Mouse (Mus musculus): Measurements from ENCODE around the gene Olfr700. TPM values are rescaled to one million over a fixed set of nuclear protein-coding genes. Genes with fewer than 3 reads are reported as not detected.
"Not testable (repeated sequence)": the region's sequence is repeated elsewhere in the genome, so short reads cannot be mapped to it uniquely, and the experiment has no call there.

Gene Olfr700
- total RNA-seq (2021): not detected

GRCm38 (mm10) chr7:106808734-106809133 is at the start of gene Olfr700:
Gene Olfr700 (minus strand): TSS chr7:106808834.
- intact Hi-C loops (cut with DNase I): no loop called here
- DNase-seq: no peak

DNA sequence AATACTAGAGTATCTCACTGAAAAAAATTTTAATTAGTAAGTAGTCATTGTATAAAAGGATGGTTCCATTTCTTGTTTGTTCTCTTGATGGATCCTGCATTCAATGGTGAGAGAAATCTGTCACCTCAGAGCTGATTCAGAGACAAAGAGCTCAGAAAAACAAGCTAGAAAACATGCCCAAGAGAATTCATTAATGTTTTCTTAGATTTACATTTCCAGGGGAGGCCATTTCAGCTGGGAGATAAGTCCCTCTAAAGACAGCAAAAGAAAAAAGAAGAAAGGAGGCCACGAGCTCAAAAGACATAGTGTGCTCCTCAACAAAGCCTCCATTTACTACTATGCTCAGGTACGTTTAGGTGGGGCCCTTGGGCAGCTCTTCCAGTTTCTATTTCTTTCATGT is 34.4 kb upstream of the Olfr700 start, which contains the start of gene Olfr703:
TSS of gene Olfr703 (plus strand) at position 301 of the 400 bp plus-strand sequence.
- intact Hi-C loops (cut with DNase I): no loop called here
- DNase-seq: no peak

DNA sequence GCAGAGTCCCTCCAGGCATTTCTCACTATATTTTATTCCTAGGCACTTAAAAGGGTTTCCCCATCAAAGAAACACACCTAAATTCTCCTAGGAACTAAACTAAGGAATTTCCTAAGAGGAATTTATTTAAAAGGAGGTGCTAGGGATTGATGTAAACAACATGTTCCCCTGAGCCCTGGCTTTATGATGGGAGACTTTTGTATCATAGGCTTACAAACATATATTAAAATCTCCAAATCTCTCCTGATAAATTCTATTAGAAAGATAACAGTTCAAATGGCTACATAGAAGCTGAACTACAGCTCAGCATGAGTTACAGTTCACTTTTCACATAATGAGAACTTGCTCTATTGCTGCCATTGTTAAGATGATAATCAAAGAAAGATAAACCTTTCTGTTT is 25.2 kb upstream of the Olfr700 start, which contains the start of gene Olfr702:
TSS of gene Olfr702 (minus strand) at position 101 of the 400 bp plus-strand sequence.
- no peak for DNase-seq
- intact Hi-C loops (cut with DNase I): no loop called here

DNA sequence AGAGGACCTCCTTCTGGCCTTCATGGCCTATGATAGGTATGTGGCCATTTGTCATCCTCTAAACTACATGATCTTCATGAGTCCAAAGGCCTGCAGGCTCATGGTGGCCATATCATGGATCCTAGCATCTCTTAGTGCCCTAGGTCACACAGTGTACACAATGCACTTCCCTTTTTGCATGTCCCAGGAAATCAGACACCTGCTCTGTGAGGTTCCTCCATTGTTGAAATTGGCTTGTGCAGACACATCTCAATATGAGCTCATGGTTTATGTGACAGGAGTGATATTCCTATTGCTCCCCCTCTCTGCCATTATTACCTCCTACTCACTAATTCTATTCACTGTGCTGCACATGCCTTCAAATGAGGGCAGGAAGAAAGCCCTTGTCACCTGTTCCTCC is 9.8 kb upstream of the Olfr700 start:
- intact Hi-C loops (cut with DNase I): no loop called here
- no peak for DNase-seq

DNA sequence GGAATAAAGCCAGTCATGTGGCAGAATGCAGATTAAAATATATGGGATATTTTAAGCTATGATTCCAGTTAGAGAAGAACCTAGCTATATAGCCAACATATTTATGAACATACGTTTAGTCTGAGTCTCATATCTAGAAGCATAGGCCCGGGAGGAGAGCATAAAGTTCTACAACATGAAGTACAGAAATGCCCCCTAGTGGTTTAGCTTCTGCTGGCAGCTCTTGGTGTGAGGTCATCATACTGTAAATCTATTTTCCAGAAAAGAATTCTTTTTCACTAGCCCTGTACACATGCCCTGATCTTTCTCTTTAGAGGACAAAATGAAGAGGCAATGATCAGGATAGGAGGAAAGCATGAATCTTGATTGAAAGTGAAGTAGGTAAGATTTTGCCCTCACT is 7.1 kb upstream of the Olfr700 start:
- intact Hi-C loops (cut with DNase I): no loop called here
- no peak for DNase-seq

- intact Hi-C loops (cut with DNase I): no loop called here
- DNase-seq: no peak
These were observed 5.2 kb upstream of the Olfr700 start, which contains the start of gene Olfr701 for GRCm38 (mm10) chr7:106813829-106814228. Gene Olfr701 (plus strand): TSS chr7:106814129.

- no peak for DNase-seq
- intact Hi-C loops (cut with DNase I): no loop called here
These were observed 15.5 kb downstream of the Olfr700 start, which contains the start of gene Olfr699 for GRCm38 (mm10) chr7:106793098-106793497. Gene Olfr699 (minus strand): TSS chr7:106793198.

DNA sequence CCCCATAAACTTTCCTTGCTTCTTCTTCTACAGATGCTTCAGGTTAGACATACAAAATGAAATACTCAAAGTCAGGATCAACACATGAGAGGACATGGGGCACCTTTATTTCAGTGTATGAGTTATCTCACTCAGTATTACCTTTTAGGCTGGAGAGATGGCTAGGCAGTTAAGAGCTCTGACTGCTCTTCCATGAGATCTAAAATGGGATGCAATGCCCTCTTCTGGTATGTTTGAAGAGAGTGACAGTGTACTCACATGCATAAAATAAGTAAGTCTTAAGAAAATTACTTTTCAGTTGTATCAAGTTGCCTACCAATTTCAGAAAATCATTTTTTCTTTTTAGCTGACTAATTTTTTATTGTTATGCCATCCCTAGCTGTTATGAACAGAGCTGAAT is 20.3 kb downstream of the Olfr700 start:
- intact Hi-C loops (cut with DNase I): no loop called here
- no peak for DNase-seq

DNA sequence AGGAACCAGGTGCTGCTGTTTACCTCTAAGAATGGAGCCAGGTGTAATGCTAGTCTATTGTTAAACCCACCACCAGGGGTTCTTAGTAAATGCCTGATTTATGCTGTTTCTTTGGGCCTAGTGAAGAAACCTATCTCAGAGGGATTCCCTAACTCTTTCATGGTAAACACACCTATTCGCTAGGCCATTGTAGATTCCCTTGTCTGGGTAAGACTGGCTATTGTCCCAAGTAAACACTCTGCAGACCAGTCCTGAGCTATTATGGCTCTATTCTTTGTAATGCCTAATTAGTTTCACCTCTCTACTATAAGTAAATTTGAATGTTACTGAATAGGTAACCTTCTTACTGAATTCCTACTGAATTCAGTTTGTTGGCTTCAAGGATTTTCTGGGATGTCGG is 47.6 kb downstream of the Olfr700 start:
- DNase-seq; intact Hi-C loops (cut with DNase I): not testable (repeated sequence)

- DNase-seq: no peak
- intact Hi-C loops (cut with DNase I): no loop called here
These were observed 49.8 kb downstream of the Olfr700 start for GRCm38 (mm10) chr7:106758800-106759199.

Other genes with a start within 250 kb of the Olfr700 start
- gene Olfr693, start 128.2 kb downstream of the Olfr700 start, total RNA-seq (2021): not detected
- not detected for gene Olfr694, start 117.0 kb downstream of the Olfr700 start, total RNA-seq (2021)
- not detected for gene Olfr695, start 92.4 kb downstream of the Olfr700 start, total RNA-seq (2021)
- gene Olfr697, start 66.4 kb downstream of the Olfr700 start, total RNA-seq (2021): not detected
- gene Olfr698, start 53.4 kb downstream of the Olfr700 start, total RNA-seq (2021): not detected
- gene Olfr699, start 15.6 kb downstream of the Olfr700 start, total RNA-seq (2021): not detected
- not detected for gene Olfr701, start 5.3 kb upstream of the Olfr700 start, total RNA-seq (2021)
- not detected for gene Olfr702, start 25.1 kb upstream of the Olfr700 start, total RNA-seq (2021)
- gene Olfr703, start 34.5 kb upstream of the Olfr700 start, total RNA-seq (2021): not detected
- not detected for gene Olfr704, start 54.4 kb upstream of the Olfr700 start, total RNA-seq (2021)
- gene Olfr705, start 68.1 kb upstream of the Olfr700 start, total RNA-seq (2021): not detected
- not detected for gene Olfr706, start 79.3 kb upstream of the Olfr700 start, total RNA-seq (2021)
- gene Olfr707, start 92.4 kb upstream of the Olfr700 start, total RNA-seq (2021): not detected
- gene Olfr1532-ps1, start 99.2 kb upstream of the Olfr700 start, total RNA-seq (2021): not detected
- not detected for gene Olfr709-ps1, start 123.4 kb upstream of the Olfr700 start, total RNA-seq (2021)
- gene Olfr710, start 139.5 kb upstream of the Olfr700 start, total RNA-seq (2021): not detected
- gene Olfr6, start 155.1 kb upstream of the Olfr700 start, total RNA-seq (2021): not detected
- gene Olfr711, start 166.6 kb upstream of the Olfr700 start, total RNA-seq (2021): not detected
- gene Olfr2, start 197.2 kb upstream of the Olfr700 start, total RNA-seq (2021): not detected
- not detected for gene Olfr713, start 222.3 kb upstream of the Olfr700 start, total RNA-seq (2021)